Mouse (Mus musculus) kidney, adult 2 months (tissue): ENCODE measurements around the gene Smarca4.

Source experiments
- CTCF ChIP-seq: fragments of 200-500 bp; conservative IDR thresholded peaks from 2 replicates; pipeline ENCODE4 v1.5.1; 2011; ENCODE audit warnings: low read depth, mild to moderate bottlenecking, control low read depth, low read length, moderate library complexity, mixed read lengths; ENCODE audit not compliant: insufficient read depth, insufficient read length
- POLR2A ChIP-seq: fragments of 200-500 bp; IDR thresholded peaks from one replicate; pipeline ENCODE4 v1.6.1; 2011; ENCODE audit warnings: low read depth, low read length, control low read depth

DNA sequence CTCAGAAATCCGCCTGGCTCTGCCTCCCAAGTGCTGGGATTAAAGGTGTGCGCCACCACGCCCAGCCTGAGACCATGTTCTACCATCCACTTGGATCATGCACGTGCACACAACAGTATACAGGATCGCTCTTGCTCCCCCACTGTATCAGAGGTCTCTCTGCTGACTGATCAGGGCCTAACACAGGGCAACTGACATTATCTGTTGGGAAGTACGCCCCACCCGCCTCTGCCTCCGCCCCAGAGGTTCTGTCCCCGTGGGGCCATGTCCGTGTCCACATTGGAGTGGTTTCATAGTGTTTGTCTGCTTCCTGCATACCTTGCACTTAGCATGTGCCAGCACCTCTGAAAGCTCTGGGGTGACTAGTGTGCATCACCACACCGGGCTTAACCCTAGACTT, 125.5 kb downstream of the Smarca4 start:
- TF ChIP-seq POLR2A (no peak), CTCF (no peak)
